Mouse (Mus musculus) midbrain, embryonic 10.5 days (tissue): ENCODE results near the gene Cmtm6. TPM values are rescaled to one million over a fixed set of nuclear protein-coding genes. Genes with fewer than 3 reads are reported as not detected.

Experiments used
- DNase-seq: peaks from one replicate; pipeline ENCODE4 v3.0.0-alpha.2; 2017; ENCODE audit warnings: low spot score
- H3K27ac ChIP-seq: fragments of 300-500 bp; sonication (generic); replicated peaks from 2 replicates; pipeline ENCODE4 v1.5.1; 2016; ENCODE audit warnings: mild to moderate bottlenecking
- H3K27me3 ChIP-seq: fragments of 300-500 bp; sonication (generic); 2 replicates; pipeline ENCODE4 v1.6.1; 2016; ENCODE audit warnings: low read depth, mild to moderate bottlenecking; ENCODE audit not compliant: poor library complexity, severe bottlenecking
- H3K36me3 ChIP-seq: fragments of 300-500 bp; sonication (generic); 2 replicates; pipeline ENCODE4 v1.6.1; 2016; ENCODE audit warnings: mild to moderate bottlenecking, moderate library complexity
- H3K4me1 ChIP-seq: fragments of 300-500 bp; sonication (generic); 2 replicates; pipeline ENCODE4 v1.6.1; 2016
- H3K4me3 ChIP-seq: fragments of 300-500 bp; sonication (generic); 2 replicates; pipeline ENCODE4 v1.5.1; 2016; ENCODE audit warnings: mild to moderate bottlenecking, moderate library complexity
- H3K9me3 ChIP-seq: fragments of 300-500 bp; sonication (generic); replicated peaks from 2 replicates; pipeline ENCODE4 v1.6.1; 2016; ENCODE audit warnings: mild to moderate bottlenecking
- WGBS: fragments of 180-500 bp; shearing (Covaris S2); methylation state at CpG from one replicate; pipeline ENCODE4 v1.1.7; 2016; 5-methylcytosine and 5-hydroxymethylcytosine counted together
- polyA plus RNA-seq: library from polyadenylated mRNA; unstranded; fragments of >200 nt; fragmentation: Nextera tagmentation; extraction: Ambion mirVana; gene quantifications from 2 replicates; pipeline ENCODE4 v1.2.1, GENCODE M21; 2016

The Cmtm6 gene
- polyA plus RNA-seq, 1 experiment from 2014 or later: 27.1 TPM

DNA sequence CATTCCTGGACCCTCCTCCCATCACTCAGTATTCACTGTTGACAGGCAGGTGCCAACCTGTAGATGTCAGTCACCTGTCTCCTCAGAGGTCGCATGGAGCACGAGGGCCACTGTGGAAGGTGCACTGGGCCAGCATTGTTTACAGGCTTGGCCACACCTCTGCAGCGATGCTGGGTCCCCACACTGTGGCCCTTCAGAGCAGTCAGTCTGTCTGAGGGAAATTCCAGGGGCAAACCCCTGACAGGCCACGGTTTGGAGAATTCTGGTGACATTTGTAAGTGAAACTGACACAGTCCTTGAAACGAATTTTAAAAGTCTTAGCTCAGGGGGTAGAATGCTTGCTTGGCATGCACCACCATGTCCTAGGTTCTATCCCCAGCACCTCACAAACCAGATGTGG, 29.4 kb downstream of the Cmtm6 start:
- H3K9me3 ChIP-seq: no peaks in the 10 kb centered on the region
- no peak for DNase-seq
- no peak overlapping the region for H3K4me3 ChIP-seq
- no peaks in the 10 kb centered on the region for H3K4me1 ChIP-seq
- 84% methylated on average over 5 of the region's 5 CpGs for WGBS
- no peak overlapping the region for H3K27ac ChIP-seq
- H3K36me3 ChIP-seq: peaks cover 79% of the 10 kb centered on the region
- no peaks in the 10 kb centered on the region for H3K27me3 ChIP-seq

DNA sequence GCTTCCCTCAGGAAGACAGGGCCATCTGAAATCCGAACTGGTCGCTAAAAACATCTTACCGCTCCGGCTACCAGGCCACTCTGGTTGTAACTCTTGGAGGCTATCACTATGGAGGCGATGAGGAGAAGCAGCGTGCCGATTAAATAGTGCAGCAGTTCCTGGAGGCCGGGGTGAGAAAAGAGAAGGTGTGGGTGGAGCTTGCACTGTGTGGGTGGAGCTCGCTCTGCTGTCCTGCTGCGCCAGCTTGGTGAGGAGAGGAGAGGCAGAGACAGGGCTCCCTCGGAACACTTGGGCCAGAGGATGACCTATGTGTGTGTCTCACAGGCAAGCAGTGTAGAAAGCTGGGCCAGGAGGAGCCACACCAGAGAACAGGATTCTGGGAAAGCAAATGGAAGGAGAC, 30.9 kb downstream of the Cmtm6 start:
- Histone ChIP-seq H3K4me3 (no peak overlapping the region), H3K4me1 (peaks cover 1% of the 10 kb centered on the region), H3K9me3 (0 out of 2 replicates have a peak, but pooled peaks cover 4% of the 10 kb centered on the region), H3K27me3 (no peaks in the 10 kb centered on the region), H3K27ac (no peak overlapping the region), H3K36me3 (peaks cover 80% of the 10 kb centered on the region)
- WGBS: 74% methylated on average over 11 of the region's 11 CpGs
- DNase-seq: no peak

DNA sequence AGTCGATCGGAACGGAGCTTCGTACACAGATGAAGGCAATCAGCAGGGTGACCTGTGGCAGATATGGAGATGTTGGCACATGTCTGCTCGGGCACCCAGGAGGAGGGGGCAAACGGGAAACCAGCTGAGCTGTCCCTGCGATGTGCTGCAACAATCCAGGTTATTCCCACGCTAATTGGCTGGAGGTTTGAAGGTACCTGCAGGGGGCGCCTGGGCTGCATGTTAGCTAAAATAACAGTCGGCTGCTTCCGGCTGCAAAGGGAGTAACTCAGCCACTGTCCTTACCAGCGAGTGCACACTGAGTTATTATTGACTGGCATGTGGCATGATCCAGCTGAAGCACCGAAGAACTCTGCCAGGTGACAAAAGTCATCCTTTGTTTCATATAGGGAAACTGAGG, 32.4 kb downstream of the Cmtm6 start:
- H3K27me3 ChIP-seq: no peaks in the 10 kb centered on the region
- H3K4me1 ChIP-seq: peaks cover 15% of the 10 kb centered on the region
- no peak overlapping the region for H3K27ac ChIP-seq
- H3K9me3 ChIP-seq: 0 out of 2 replicates have a peak, but pooled peaks cover 4% of the 10 kb centered on the region
- DNase-seq: peak; percentile 38
- H3K36me3 ChIP-seq: peaks cover 69% of the 10 kb centered on the region
- no peak overlapping the region for H3K4me3 ChIP-seq
- WGBS: 68% methylated on average over 13 of the region's 13 CpGs

DNA sequence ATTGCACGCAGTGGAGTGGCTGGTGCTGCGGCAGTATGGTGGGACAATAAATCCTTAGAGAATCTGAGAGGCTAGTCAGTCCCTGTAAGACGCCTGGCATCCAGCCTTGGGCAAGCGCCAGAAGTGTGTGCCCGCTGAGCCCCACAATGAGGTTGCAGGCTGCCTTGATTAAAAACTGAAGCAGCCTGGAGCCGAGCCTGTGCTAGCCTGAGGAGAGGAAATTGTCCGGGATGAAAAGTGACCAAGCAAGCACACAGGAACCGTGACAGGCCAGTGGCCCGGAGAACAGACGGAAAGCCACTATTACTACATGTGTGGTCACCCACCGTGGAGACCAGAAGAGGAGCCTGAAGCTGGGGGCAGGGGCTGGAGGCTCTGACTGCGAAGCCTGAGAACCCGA, 36.1 kb downstream of the Cmtm6 start:
- 85% methylated on average over 13 of the region's 13 CpGs for WGBS
- Histone ChIP-seq H3K27me3 (no peaks in the 10 kb centered on the region), H3K36me3 (peaks cover 46% of the 10 kb centered on the region), H3K4me3 (no peak overlapping the region), H3K9me3 (0 out of 2 replicates have a peak, but pooled peaks cover 4% of the 10 kb centered on the region), H3K4me1 (peaks cover 15% of the 10 kb centered on the region), H3K27ac (peak overlapping the region; percentile 28)
- no peak for DNase-seq

DNA sequence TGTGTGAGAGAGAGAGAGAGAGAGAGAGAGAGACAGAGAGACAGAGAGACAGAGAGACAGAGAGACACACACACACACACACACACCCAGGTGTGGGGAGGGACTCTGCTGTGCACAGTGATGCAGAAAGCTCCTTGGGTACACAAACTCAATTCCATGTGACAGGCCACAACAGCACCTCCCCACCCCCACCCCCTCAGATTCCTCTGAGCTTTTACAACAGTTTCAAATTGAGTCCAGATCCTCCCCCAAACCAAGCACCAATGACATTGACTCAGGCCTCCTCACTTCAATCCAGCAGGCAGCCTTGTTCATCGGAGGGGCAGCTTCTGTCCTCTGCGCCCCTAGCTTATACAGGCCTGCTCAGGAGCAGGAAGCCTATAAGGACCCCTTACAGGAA, 36.6 kb downstream of the Cmtm6 start:
- DNase-seq: no peak
- 87% methylated on average over 2 of the region's 2 CpGs for WGBS
- Histone ChIP-seq H3K4me1 (peaks cover 15% of the 10 kb centered on the region), H3K9me3 (0 out of 2 replicates have a peak, but pooled peaks cover 4% of the 10 kb centered on the region), H3K27me3 (no peaks in the 10 kb centered on the region), H3K27ac (peak overlapping the region; percentile 73), H3K36me3 (peaks cover 47% of the 10 kb centered on the region), H3K4me3 (no peak overlapping the region)

DNA sequence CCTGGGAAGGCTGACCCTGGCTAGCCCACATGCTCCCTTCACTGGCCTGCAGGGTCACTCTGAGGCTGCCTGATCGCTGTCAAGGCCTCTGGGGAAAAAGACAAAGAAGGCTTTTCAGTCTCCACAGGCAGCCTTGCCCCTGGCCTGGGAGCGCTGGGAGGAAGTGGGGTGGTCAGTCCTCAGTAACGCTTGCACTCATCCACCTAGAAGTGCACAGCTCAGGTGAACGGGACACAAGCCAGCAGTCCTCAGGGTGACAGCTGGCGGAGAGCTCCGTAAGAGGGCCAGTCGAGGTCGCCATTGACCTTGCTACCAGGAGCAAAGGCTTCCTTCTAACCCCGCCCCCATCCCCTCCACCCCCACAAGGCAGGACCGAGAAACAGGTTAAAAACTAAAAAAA, 37.1 kb downstream of the Cmtm6 start:
- H3K4me3 ChIP-seq: no peak overlapping the region
- no peaks in the 10 kb centered on the region for H3K27me3 ChIP-seq
- 60% methylated on average over 10 of the region's 10 CpGs for WGBS
- DNase-seq: no peak
- H3K9me3 ChIP-seq: 0 out of 2 replicates have a peak, but pooled peaks cover 4% of the 10 kb centered on the region
- H3K4me1 ChIP-seq: peaks cover 15% of the 10 kb centered on the region
- H3K27ac ChIP-seq: peak overlapping the region; percentile 73
- peaks cover 46% of the 10 kb centered on the region for H3K36me3 ChIP-seq

DNA sequence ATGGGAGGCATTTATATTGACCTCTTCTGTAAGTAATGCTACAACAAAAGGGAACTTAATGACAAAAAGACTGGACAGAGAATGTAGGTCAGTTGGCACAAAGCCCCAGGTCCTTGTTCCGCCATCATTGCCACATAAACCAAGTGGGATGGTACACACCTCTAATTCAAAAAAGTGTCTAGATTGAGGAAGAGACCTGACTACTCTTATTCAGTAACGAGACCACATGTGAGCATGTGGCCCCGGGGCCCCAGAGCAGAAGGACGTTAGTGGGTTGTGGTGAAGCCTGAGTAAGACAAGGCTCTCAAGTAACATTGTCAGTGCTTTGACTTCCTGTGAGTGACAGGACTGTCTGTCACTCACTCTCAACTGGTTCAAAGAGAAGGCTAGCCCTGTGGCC, 39.3 kb downstream of the Cmtm6 start:
- WGBS: 92% methylated on average over 4 of the region's 4 CpGs
- no peak for DNase-seq
- no peaks in the 10 kb centered on the region for H3K27me3 ChIP-seq
- 0 out of 2 replicates have a peak, but pooled peaks cover 4% of the 10 kb centered on the region for H3K9me3 ChIP-seq
- no peak overlapping the region for H3K27ac ChIP-seq
- peaks cover 46% of the 10 kb centered on the region for H3K36me3 ChIP-seq
- peaks cover 23% of the 10 kb centered on the region for H3K4me1 ChIP-seq
- H3K4me3 ChIP-seq: no peak overlapping the region

DNA sequence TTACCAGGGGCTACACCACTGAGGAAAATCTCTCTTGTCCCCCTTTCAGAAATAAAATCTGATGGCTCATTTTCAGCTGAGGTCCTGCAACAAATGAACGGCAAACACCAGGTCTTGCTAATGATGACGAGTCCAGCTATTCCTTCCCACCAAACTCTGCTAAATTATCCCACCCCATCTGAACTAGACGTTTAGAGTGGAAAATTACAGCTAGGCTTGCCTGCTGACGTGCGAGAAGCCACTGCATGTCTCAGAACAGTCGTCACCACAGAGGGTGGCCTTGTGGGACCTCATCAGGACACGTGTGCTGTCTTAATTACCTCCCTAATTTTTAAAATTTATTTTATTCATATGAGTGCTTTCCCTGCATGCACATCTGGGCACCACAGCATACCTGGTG, 40.6 kb downstream of the Cmtm6 start:
- no peak overlapping the region for H3K27ac ChIP-seq
- H3K4me3 ChIP-seq: no peak overlapping the region
- no peak for DNase-seq
- H3K4me1 ChIP-seq: peaks cover 28% of the 10 kb centered on the region
- WGBS: 93% methylated on average over 7 of the region's 7 CpGs
- H3K27me3 ChIP-seq: no peaks in the 10 kb centered on the region
- H3K9me3 ChIP-seq: no peaks in the 10 kb centered on the region
- H3K36me3 ChIP-seq: peaks cover 35% of the 10 kb centered on the region

DNA sequence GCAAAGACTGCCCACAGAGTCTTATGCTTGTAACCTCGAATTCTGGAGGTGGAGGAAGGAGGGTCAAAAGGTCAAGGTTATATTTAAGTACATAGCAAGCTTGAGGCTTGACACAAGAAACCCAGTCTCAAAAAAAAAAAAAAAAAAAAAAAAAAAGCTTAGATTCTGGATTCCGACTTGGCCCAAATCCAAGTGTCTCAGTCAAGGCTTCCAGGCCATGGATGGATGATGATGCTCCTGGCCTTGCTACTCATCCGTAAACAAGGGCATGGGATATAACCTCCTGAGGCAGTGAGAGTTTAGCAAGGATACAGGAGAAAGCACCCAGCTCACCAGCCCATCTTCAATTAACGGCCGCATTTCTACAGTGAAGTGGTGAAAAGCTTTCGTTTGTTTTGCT, 43.7 kb downstream of the Cmtm6 start:
- no peak for DNase-seq
- WGBS: 84% methylated on average over 6 of the region's 6 CpGs
- H3K36me3 ChIP-seq: peaks cover 31% of the 10 kb centered on the region
- no peak overlapping the region for H3K27ac ChIP-seq
- H3K4me1 ChIP-seq: peaks cover 14% of the 10 kb centered on the region
- H3K4me3 ChIP-seq: no peak overlapping the region
- no peaks in the 10 kb centered on the region for H3K9me3 ChIP-seq
- no peaks in the 10 kb centered on the region for H3K27me3 ChIP-seq

DNA sequence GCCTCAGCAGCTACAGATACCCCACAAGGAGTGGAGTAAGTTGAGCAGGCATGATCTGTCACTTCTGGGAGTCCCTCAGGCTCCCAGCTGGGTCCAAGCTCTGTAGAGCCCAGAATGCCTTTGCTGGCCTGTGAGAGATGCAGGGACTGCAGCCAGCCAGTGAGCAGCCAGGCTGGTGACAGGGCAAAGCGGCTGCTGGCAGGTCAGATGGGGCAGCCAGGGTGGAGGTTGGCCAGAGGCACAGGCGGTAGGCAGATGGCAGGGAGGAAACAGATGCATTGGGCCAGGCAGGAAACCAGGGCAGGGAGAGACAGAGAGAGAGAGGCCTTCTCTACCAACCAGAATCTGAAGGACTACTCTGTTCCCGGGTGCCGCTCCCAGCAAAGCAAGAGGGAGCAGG, 44.4 kb downstream of the Cmtm6 start:
- H3K4me1 ChIP-seq: peaks cover 20% of the 10 kb centered on the region
- no peak for DNase-seq
- no peaks in the 10 kb centered on the region for H3K27me3 ChIP-seq
- H3K9me3 ChIP-seq: no peaks in the 10 kb centered on the region
- H3K4me3 ChIP-seq: no peak overlapping the region
- WGBS: 85% methylated on average over 4 of the region's 4 CpGs
- peak overlapping the region; percentile 30 for H3K27ac ChIP-seq
- H3K36me3 ChIP-seq: peaks cover 31% of the 10 kb centered on the region

DNA sequence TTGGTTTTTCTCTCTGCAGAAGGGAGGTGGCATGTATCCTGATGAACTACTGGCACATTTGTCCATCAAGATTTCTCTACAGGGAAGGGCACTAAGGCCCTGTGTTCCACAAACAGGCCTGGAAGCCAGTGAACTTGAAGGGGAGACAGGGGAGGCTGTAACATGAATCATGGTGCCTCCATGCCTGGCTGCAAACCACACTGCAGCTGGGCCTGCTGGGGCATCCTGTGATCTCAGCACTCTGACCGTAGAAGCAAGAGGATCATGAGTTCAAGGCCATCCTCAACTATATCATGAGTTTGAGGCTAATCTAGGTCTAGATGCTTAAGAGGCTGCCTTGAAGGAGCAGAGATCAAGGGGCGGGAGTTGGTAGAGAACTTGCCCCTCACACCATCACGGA, 45.4 kb downstream of the Cmtm6 start:
- no peaks in the 10 kb centered on the region for H3K27me3 ChIP-seq
- H3K4me1 ChIP-seq: peaks cover 31% of the 10 kb centered on the region
- 93% methylated on average over 3 of the region's 3 CpGs for WGBS
- H3K4me3 ChIP-seq: no peak overlapping the region
- no peaks in the 10 kb centered on the region for H3K9me3 ChIP-seq
- H3K36me3 ChIP-seq: peaks cover 25% of the 10 kb centered on the region
- DNase-seq: no peak
- no peak overlapping the region for H3K27ac ChIP-seq

DNA sequence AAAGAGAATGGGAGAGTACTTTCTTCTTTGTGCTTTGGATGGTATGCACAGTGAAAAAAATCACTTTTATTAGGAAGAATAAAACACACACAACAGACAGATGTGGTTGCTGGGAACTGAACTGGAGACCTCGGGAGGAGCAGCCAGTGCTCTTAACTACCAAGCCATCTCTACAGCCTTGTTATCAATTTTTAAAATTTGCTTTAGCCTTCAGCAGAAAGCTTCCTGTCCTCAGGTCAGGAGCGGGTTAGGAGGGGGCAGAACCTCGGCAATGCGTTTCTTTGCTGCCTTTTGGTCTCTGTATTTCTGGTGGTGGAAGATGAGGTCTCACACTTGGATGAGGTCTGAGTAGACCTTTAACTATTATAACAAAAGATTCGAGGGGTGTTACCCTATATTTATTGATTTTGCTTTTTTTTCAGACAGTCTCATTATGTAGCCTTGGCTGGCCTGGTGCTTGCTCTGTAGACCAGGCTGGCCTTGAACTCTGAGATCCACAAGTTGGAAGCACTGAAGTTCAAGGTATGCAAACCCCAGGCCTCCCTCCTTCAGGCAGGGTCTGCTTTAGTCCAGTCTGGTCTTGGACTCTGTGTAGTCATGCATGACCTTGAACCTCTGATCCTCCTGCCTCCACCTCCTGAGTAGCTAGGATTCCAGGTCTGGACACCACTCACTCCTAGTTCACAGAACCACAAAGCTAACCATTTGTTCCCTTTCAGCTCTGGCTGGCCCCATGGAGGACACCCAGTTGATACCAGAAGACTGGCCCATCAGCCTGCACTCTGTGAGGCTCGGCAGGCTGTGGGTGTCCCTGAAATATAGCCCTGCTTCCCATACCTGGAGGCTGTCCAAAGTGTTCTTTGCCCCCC, 46.5 kb downstream of the Cmtm6 start:
- H3K4me1 ChIP-seq: peaks cover 39% of the 10 kb centered on the region
- no peak for DNase-seq
- WGBS: 84% methylated on average over 6 of the region's 6 CpGs

DNA sequence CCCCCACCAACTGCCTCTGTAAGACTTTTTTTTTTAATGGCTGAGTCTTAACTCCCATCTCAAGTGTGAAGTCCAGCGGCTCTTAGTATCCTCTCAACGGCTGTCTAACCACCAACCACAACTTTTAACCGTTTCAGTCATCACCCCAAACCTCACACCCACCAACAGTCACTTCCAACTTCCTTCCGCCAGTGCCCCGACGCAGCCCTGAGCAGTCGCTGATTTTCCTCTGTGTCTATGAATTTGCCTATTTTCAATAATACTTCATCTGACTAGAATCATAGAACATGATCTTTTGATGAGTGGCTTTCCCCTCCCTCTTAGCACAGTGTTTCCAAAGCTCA, 47.1 kb downstream of the Cmtm6 start:
- Histone ChIP-seq H3K4me1 (peaks cover 39% of the 10 kb centered on the region), H3K27ac (no peak overlapping the region), H3K27me3 (peaks cover 6% of the 10 kb centered on the region; the same call in 1 of the 2 replicates), H3K9me3 (no peaks in the 10 kb centered on the region), H3K4me3 (no peak overlapping the region), H3K36me3 (peaks cover 10% of the 10 kb centered on the region)
- no peak for DNase-seq
- 83% methylated on average over 7 of the region's 7 CpGs for WGBS

More for the DNA sequence above, 46.5 kb downstream of the Cmtm6 start:
- Histone ChIP-seq H3K9me3 (no peaks in the 10 kb centered on the region), H3K27me3 (no peaks in the 10 kb centered on the region), H3K27ac (no peak overlapping the region), H3K36me3 (peaks cover 15% of the 10 kb centered on the region), H3K4me3 (no peak overlapping the region)
